Mouse (Mus musculus) liver, embryonic 13.5 days (tissue): ENCODE data around the gene F9. TPM values are rescaled to one million over a fixed set of nuclear protein-coding genes. Genes with fewer than 3 reads are reported as not detected.

ENCODE experiments used
- polyA plus RNA-seq: library from polyadenylated mRNA; unstranded; fragments of >200 nt; fragmentation: Nextera tagmentation; extraction: Ambion mirVana; gene quantifications from 2 replicates; pipeline ENCODE4 v1.2.1, GENCODE M21; 2015

The F9 gene
- polyA plus RNA-seq, 1 experiment from 2014 or later: 0.51 TPM

Other genes starting within 250 kb of the F9 start
- gene Mcf2, start 179.6 kb downstream of the F9 start, polyA plus RNA-seq: not detected in 2 replicates